ENCODE assay signal across 14 mouse cellular contexts in genomic region chr1:153963744-153964342, GRCm38 (mm10).
DNase-seq lines count a peak whose midpoint lies in the region; ATAC-seq and TF ChIP-seq lines count a peak whose summit lies in the region.
"Had no signal": no experiment of that assay in that cellular context is flagged by ENCODE, and none has a peak within 500 bp of the region (broad histone marks: within the 10 kb centered on the region; RNA-seq: fewer than 3 reads in every experiment).

No protein-coding gene starts in this region.

- H3K9ac ChIP-seq in hindbrain, postnatal 0 days (replicated peaks; ENCODE audit: low read length) = no peak overlapping the region
- no peak overlapping the region for H3K9ac ChIP-seq in hindbrain, embryonic 16.5 days (ENCODE audit: low read depth, low read length)
- no peak overlapping the region for H3K9ac ChIP-seq in lung, embryonic 16.5 days (ENCODE audit: low read length)
- H3K9ac ChIP-seq: heart, embryonic 15.5 days; neural tube, embryonic 13.5 days had no signal

- WGBS in hindbrain, postnatal 0 days = 53% methylated on average over 9 of the region's 9 CpGs
- 69% methylated on average over 9 of the region's 9 CpGs for WGBS in hindbrain, embryonic 16.5 days
- WGBS in lung, embryonic 16.5 days = 32% methylated on average over 9 of the region's 9 CpGs

- no peaks in the 10 kb centered on the region for H3K36me3 ChIP-seq in hindbrain, postnatal 0 days (ENCODE audit: insufficient read depth, low read length)
- H3K36me3 ChIP-seq in hindbrain, embryonic 16.5 days (ENCODE audit: control insufficient read depth, insufficient read depth, low read length) = no peaks in the 10 kb centered on the region
- H3K36me3 ChIP-seq in testis, adult 2 months (ENCODE audit: control insufficient read depth, insufficient read depth, low read length) = no peaks in the 10 kb centered on the region
- H3K36me3 ChIP-seq in lung, embryonic 16.5 days (ENCODE audit: control insufficient read depth, insufficient read depth, low read length) = no peaks in the 10 kb centered on the region
- H3K36me3 ChIP-seq: forebrain, embryonic 10.5 days; heart, embryonic 15.5 days; neural tube, embryonic 13.5 days had no signal

- no peaks in the 10 kb centered on the region for H3K27me3 ChIP-seq in hindbrain, postnatal 0 days (ENCODE audit: insufficient read depth, low read length)
- H3K27me3 ChIP-seq in hindbrain, embryonic 16.5 days (replicated peaks; ENCODE audit: control insufficient read depth, insufficient read depth, low read length) = no peaks in the 10 kb centered on the region
- no peaks in the 10 kb centered on the region for H3K27me3 ChIP-seq in testis, adult 2 months (ENCODE audit: control insufficient read depth, insufficient read depth, low read length)
- no peaks in the 10 kb centered on the region for H3K27me3 ChIP-seq in lung, embryonic 16.5 days (ENCODE audit: control insufficient read depth, insufficient read depth, low read depth, low read length)
- H3K27me3 ChIP-seq: heart, embryonic 15.5 days; neural tube, embryonic 13.5 days had no signal

- peak; percentile 14 for DNase-seq in hindbrain, postnatal 0 days (ENCODE audit: low spot score)
- DNase-seq in testis, postnatal 14 days (ENCODE audit: low spot score) = no peak
- DNase-seq in right cerebral cortex, postnatal 10 days (ENCODE audit: low spot score in 2 of 2) = no peak
- DNase-seq in heart, adult 8-10 months (ENCODE audit: low spot score) = no peak
- DNase-seq: gastrocnemius, postnatal 14 days; liver; thymus, adult 2 months had no signal

- no peak overlapping the region for H3K4me3 ChIP-seq in hindbrain, postnatal 0 days (ENCODE audit: low read length)
- H3K4me3 ChIP-seq in hindbrain, embryonic 16.5 days (ENCODE audit: low read length) = no peak overlapping the region
- H3K4me3 ChIP-seq in testis, adult 2 months (ENCODE audit: control insufficient read depth, low read depth, low read length) = no peak overlapping the region
- H3K4me3 ChIP-seq in lung, embryonic 16.5 days (ENCODE audit: low read length) = no peak overlapping the region
- H3K4me3 ChIP-seq: forebrain, embryonic 10.5 days; heart, embryonic 15.5 days; neural tube, embryonic 13.5 days had no signal

- ATAC-seq in hindbrain, postnatal 0 days = no peak
- ATAC-seq in hindbrain, embryonic 16.5 days = no peak
- peak; percentile 82 for ATAC-seq in lung, embryonic 16.5 days (ENCODE audit: low read depth)
- ATAC-seq in inflammation-experienced regulatory T-cells, adult 6 months = no peak

- TF ChIP-seq CTCF in hindbrain, postnatal 0 days (IDR thresholded peaks at IDR 0.05; ENCODE audit: low read depth) = no peak
- TF ChIP-seq CTCF in testis, adult 2 months (IDR thresholded peaks at IDR 0.05; ENCODE audit: control insufficient read depth, insufficient read depth, insufficient replicate concordance, low read depth, low read length) = no peak

- H3K27ac ChIP-seq in hindbrain, postnatal 0 days = peak overlapping the region; percentile 27; the same call in 1 of the 2 replicates
- no peak overlapping the region for H3K27ac ChIP-seq in hindbrain, embryonic 16.5 days (ENCODE audit: low read depth, low read length)
- H3K27ac ChIP-seq in testis, adult 2 months (ENCODE audit: control insufficient read depth, insufficient read depth, low read depth, low read length) = peak overlapping the region; percentile 53
- H3K27ac ChIP-seq in lung, embryonic 16.5 days (ENCODE audit: low read length) = peak overlapping the region; percentile 54
- H3K27ac ChIP-seq: forebrain, embryonic 10.5 days; heart, embryonic 15.5 days; neural tube, embryonic 13.5 days had no signal

- no peaks in the 10 kb centered on the region for H3K4me1 ChIP-seq in hindbrain, postnatal 0 days (ENCODE audit: insufficient read depth, low read length)
- no peaks in the 10 kb centered on the region for H3K4me1 ChIP-seq in hindbrain, embryonic 16.5 days (ENCODE audit: control insufficient read depth, insufficient read depth, low read depth, low read length)
- no peaks in the 10 kb centered on the region; the same call in 1 of the 2 replicates for H3K4me1 ChIP-seq in testis, adult 2 months (ENCODE audit: control insufficient read depth, insufficient read depth, low read length)
- H3K4me1 ChIP-seq in lung, embryonic 16.5 days (replicated peaks; ENCODE audit: control insufficient read depth, insufficient read depth, low read length) = no peaks in the 10 kb centered on the region; the same call in 1 of the 2 replicates
- H3K4me1 ChIP-seq: neural tube, embryonic 13.5 days had no signal

- no peak overlapping the region for H3K4me2 ChIP-seq in hindbrain, postnatal 0 days (ENCODE audit: low read depth, low read length)
- no peak overlapping the region for H3K4me2 ChIP-seq in hindbrain, embryonic 16.5 days (ENCODE audit: low read length)
- H3K4me2 ChIP-seq in lung, embryonic 16.5 days (ENCODE audit: low read depth, low read length) = no peak overlapping the region
- H3K4me2 ChIP-seq: heart, embryonic 15.5 days; neural tube, embryonic 13.5 days had no signal

- H3K9me3 ChIP-seq in hindbrain, postnatal 0 days (ENCODE audit: low read length) = no peaks in the 10 kb centered on the region
- H3K9me3 ChIP-seq in hindbrain, embryonic 16.5 days (ENCODE audit: control insufficient read depth, low read length) = no peaks in the 10 kb centered on the region
- H3K9me3 ChIP-seq in lung, embryonic 16.5 days (ENCODE audit: control insufficient read depth, low read length) = no peaks in the 10 kb centered on the region
- H3K9me3 ChIP-seq: forebrain, embryonic 10.5 days; heart, embryonic 15.5 days; neural tube, embryonic 13.5 days had no signal

- TF ChIP-seq POLR2A in testis, adult 2 months (IDR thresholded peaks at IDR 0.05; ENCODE audit: control insufficient read depth, low read depth, low read length) = no peak
